Mouse (Mus musculus) ZHBTc4 (cell line): ENCODE measurements around the gene Rbl2.
A peak's percentile ranks its signal among the peaks of the same experiment; 100 is the strongest.

ENCODE experiments used
- DNase-seq: peaks from one replicate; pipeline ENCODE4 v3.0.0-alpha.2; 2011; ENCODE audit warnings: low read depth, low spot score

Rbl2 gene

DNA sequence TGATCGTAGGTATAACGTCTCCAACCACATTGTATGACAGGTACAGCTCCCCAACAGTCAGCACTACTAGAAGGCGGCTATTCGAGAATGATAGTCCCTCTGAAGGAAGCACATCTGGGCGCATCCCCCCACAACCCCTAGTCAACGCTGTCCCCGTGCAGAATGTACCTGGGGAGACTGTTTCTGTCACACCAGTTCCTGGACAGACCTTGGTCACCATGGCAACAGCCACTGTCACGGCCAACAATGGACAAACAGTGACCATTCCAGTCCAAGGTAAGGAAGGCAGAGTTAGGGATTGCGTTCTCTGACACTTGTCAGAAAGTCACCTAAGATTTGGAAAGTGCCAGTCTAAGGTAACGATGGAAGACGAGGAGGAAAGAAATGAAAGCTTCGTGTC lies 36.4 kb downstream of the Rbl2 start:
- DNase-seq = no peak

DNA sequence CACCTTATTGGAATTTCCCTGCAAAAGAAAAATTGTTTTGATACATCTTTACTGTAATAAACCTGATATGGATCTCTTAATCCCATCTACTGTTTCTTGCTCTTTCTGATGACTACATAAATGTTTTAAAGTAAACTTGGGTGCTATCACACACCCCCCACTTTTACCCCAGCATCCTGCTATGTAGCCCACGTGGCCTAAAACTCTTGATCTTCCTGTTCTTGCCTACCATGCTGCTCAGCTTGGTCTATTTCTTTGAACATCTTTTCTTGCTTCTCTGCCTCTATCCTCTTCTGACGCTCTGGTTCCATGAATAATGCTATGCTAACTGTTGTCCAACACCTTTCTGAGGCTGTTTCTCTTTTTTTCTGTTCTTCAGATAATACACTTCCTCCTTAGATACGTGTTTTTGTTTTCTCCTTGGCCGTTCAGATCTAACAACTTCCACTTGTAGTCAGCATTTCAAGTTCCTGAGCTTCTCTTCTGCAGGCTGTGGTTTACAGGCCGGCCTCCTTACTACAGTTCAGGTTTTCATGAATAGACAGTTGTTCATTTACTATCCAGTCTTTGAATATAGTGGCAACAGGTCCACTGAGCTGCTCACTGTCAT lies 42.1 kb downstream of the Rbl2 start:
- no peak for DNase-seq

- DNase-seq = no peak
Measured at GRCm38 (mm10) chr8:91114428-91114827, 44.6 kb downstream of the Rbl2 start.

DNA sequence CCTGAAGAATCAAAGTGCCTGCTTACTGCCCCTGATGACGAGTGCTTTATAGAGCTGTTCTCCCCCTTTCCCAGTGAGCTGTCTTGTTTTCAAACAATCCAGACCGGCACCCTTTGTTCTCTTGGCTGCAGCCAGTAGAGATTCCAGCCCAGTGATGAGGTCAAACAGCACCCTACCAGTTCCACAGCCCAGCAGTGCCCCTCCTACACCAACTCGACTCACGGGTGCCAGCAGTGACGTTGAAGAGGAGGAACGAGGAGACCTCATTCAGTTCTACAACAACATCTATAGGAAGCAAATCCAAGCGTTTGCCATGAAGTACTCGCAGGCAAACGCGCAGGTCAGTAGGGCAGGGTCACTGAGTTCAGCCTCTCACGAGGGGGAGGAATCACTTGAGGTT lies 45.1 kb downstream of the Rbl2 start:
- DNase-seq = no peak

DNA sequence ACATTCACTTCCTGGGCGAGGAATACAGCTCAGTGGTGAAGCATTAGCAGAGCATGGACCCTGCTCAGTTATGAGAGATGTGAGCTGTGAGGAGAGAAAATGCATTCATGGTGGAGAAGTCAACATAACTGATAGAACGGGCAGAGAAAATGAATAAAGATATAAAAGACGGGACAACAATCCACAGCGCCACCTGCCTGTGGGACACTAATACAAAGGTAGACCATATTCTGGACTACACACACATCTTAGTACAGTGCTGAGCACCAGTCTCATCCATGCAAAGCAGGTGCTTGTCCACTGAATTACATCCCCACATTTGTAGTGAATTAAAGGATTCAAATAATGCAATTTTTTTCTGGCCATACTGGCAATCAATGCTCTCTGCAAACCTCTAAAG lies 47.7 kb downstream of the Rbl2 start:
- DNase-seq = peak; percentile 39

DNA sequence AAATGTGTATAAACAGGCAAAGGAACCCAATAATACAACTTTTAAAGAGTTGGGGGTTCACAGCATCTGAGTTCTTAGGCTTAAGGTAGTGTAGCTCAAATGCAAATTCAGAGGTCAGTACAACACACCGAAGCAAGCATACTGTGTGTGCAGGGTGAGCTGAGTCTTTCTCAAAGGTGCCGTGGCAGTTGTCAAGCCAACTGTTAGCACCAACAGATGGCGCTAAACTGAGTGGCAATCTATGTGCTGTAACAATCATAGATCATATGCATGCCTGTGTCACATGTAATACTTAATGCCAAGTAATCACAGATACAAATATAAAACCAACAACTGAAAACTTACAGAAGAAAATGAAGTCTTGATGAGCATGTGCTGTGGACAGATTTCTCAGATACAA lies 48.3 kb downstream of the Rbl2 start:
- DNase-seq = peak; percentile 64

DNA sequence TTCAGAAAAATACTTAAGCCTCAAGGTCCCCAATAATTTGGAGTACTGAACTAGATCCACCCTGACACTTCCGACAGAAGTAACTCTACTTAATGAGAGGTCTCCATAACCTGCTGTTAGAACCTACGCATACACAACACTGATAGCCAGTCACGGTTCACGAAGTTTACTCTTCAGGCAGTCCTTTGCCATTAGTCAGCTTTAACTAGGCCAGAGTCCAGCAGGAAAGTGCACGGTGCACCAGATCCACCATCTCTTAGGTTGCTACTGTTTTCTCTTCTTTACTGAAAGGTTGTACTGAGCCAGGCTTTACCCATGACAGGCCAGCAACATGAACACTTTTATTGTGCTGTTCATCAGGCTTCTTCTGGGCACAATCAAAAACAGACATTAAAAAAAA lies 54.5 kb downstream of the Rbl2 start:
- no peak for DNase-seq

GRCm38 (mm10) chr8:91126786-91127185 lies 56.9 kb downstream of the Rbl2 start:
- DNase-seq = no peak

- no peak for DNase-seq
Measured at GRCm38 (mm10) chr8:91132731-91133130, 62.9 kb downstream of the Rbl2 start.

DNA sequence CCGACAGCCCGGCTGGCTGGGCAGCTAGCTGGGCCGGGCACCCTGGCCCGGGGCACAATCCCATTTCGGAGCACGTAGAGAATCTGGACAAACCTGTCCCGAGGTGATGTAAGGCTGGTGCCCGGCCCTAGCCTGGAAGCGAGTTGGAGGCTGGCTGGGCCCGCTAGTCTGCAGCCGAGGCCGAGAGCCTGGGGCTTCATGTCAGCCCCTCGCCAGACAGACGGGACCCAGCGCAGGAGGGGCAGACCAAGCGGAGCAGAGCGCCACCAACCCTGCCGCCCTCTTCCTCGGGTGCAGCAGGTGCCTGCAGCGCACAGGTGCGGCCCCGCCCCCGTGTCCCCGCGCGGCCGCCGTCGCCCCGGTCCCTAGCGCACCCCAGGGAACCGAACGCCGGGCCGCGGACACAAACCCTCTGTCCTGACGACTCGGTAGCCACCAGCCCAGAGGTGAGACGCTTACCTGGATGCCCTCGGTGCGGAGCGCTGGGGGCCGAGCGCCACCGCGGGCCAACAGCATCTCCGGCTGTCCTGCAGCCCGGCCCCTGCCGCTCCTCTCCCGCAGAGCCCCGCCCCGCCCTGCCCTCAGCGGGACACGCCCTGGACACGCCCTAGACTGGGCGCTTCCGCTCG lies 63.7 kb downstream of the Rbl2 start:
- DNase-seq = no peak

DNA sequence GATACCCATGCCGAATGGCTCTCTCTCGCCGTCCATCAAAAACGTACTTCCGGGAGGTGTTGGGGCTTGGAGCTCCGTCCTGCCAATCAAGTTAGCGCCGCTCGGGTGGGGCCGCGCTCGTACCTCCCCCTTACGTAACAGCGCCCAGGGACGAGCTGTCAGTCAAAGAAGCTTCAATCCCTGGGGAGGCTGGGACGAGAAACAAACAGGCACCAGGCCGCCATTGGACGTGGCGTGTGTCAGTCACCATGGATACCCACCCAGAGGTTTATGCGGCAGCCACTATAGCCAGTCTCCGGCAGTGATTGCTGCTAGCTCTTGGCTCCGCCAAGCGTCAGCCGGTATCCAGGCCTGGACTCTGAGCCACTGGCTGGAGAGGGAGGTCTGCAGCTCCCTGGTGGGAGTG lies 64.2 kb downstream of the Rbl2 start:
- DNase-seq = peak; percentile 100

DNA sequence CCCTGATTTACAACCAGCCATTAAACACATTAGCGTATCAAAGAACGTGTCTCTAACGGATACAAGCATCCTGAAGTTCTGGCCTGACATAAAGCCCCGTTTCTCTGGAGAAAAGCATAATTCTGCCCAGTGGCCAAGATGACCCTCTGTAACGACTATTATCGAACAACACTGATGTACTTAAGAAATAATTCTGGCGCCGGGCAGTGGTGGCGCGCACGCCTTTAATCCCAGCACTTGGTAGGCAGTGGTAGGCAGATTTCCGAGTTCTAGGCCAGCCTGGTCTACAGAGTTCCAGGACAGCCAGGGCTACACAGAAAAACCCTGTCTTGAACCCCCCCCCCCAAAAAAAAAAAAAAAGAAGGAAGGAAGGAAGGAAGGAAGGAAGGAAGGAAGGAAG lies 64.8 kb downstream of the Rbl2 start:
- DNase-seq = no peak

- peak; percentile 29 for DNase-seq
Measured at GRCm38 (mm10) chr8:91135308-91136181, 65.7 kb downstream of the Rbl2 start.

GRCm38 (mm10) chr8:91140828-91141227 lies 71.0 kb downstream of the Rbl2 start:
- no peak for DNase-seq

- peak; percentile 67 for DNase-seq
Measured at GRCm38 (mm10) chr8:91147715-91148114, 77.9 kb downstream of the Rbl2 start.

DNA sequence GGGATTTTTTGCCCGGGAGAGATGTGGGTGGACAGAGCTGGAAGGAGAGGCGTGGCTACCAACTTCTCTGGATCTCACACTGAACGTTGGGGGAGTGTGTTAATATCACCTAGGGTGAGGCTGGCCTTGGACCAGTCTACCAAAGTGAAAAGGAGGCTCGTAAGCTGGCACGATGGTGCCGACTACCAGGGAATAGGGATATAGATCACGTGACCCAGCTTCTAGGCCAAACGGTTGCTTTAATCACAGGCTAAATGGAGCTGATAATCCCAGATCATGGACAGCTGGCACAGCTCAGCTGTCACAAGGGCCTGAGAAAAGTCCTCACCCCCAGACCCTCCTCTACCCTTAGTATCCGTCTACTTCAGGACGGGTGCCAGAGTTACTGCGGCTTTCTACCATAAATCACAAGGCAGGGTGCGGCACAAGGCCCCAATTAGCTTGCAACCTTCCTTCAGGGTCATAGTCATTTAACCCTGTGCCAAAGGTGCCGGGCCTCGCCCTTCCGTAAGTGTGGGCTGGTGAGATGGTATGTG lies 78.9 kb downstream of the Rbl2 start:
- peak; percentile 40 for DNase-seq

- no peak for DNase-seq
Measured at GRCm38 (mm10) chr8:91149298-91149697, 79.4 kb downstream of the Rbl2 start.

DNA sequence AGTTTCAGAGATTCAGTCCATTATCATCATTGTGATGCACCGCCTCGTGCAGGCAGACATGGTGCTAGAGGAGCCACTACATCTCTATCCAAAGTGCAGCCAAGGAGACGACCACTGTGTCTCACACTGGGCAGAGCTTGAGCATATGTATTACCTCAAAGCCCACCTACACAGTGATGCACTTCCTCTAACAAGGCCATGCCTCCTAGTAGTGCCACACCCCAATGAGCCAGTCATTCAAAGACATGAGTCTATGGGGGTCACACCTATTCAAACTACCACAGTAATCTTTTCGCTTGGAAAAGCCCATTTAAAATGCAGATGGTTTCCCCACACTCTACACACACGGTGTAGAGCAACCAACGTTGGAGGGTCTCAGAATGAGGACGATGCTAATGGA lies 81.7 kb downstream of the Rbl2 start:
- DNase-seq = peak; percentile 50

DNA sequence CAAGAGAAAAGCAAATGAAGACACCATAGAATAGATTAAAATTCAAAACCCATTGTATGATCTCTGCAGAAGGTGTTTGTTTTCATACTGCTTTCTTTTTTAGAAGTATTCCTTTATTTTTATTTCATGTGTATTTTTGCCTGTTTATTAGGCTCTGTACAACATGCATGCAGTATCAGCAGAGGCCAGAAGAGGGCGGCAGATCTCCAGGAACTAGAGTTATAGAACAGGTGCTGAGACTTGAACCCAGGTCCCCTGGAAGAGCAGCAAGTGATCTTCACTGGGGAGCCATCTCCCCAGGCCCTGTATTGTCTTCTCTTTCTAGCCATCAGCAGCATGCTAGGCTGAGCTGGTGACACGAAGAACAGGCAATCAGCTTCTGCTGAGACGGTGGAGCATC lies 84.0 kb downstream of the Rbl2 start:
- DNase-seq = peak; percentile 62

- DNase-seq = peak; percentile 96
Measured at GRCm38 (mm10) chr8:91154564-91154963, 84.7 kb downstream of the Rbl2 start.

- DNase-seq = no peak
Measured at GRCm38 (mm10) chr8:91158617-91159016, 88.8 kb downstream of the Rbl2 start.
